Mouse (Mus musculus): ENCODE data around the gene Cd2.

Gene Cd2

GRCm38 (mm10) chr3:101228066-101228465 lies 59.7 kb downstream of the Cd2 start:
- DNase-seq (ENCODE audit: low read depth): no peak
